Comparison of ENCODE assay signal across 30 mouse cellular contexts in the genomic region with DNA sequence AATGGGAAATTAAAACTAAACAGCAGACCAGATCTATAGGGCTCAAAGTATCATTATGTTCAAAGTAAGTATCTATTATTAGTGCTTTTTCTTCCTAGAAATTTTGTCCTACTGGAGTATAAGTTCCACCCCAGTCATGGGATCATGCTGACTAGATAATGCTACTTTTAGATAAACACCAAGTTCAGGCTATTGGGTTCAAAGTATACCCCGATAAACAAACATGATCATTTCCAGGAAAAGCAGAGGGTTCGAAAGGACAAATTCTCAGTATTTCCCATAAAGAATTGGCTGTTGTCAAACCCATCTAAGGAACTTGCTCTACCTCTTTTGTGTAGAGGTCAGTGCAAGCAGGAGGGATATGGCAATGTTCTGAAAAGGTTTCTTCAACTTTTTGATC. TPM values are rescaled to one million over a fixed set of nuclear protein-coding genes. Genes with fewer than 3 reads are reported as not detected.
"Had no signal": no experiment of that assay in that cellular context is flagged by ENCODE, and none has a peak within 500 bp of the region (broad histone marks: within the 10 kb centered on the region; RNA-seq: fewer than 3 reads in every experiment).

No protein-coding gene starts in this region.

- H3K9me3 ChIP-seq: heart, embryonic 10.5 days; heart, embryonic 12.5 days; hindbrain, embryonic 10.5 days; hindbrain, embryonic 12.5 days; intestine, embryonic 15.5 days; limb, embryonic 10.5 days; limb, embryonic 12.5 days had no signal

- H3K36me3 ChIP-seq: heart, embryonic 10.5 days; heart, embryonic 12.5 days; hindbrain, embryonic 10.5 days; hindbrain, embryonic 12.5 days; intestine, embryonic 15.5 days; limb, embryonic 10.5 days; limb, embryonic 12.5 days had no signal

- H3K4me2 ChIP-seq: heart, embryonic 12.5 days; hindbrain, embryonic 12.5 days; hindbrain, embryonic 14.5 days; intestine, embryonic 15.5 days; limb, embryonic 12.5 days had no signal

- H3K27me3 ChIP-seq: heart, embryonic 12.5 days; hindbrain, embryonic 12.5 days; intestine, embryonic 15.5 days; limb, embryonic 12.5 days had no signal

- DNase-seq: gastrocnemius, adult 2 months; gastrocnemius, postnatal 10 days; gastrocnemius, postnatal 25 days; heart, adult 18-20 months; heart, postnatal 10 days; heart, postnatal 4 days; kidney, adult 18-20 months; kidney, adult 8-10 months; kidney, postnatal 10 days; kidney, postnatal 25 days; kidney, postnatal 4 days had no signal

- H3K4me3 ChIP-seq: gastrocnemius, adult 2 months; heart, embryonic 10.5 days; heart, embryonic 12.5 days; hindbrain, embryonic 10.5 days; hindbrain, embryonic 12.5 days; intestine, embryonic 15.5 days; layer of hippocampus, adult 2 months; left cerebral cortex, adult 2 months; limb, embryonic 10.5 days; limb, embryonic 12.5 days had no signal

- H3K4me1 ChIP-seq: heart, embryonic 10.5 days; heart, embryonic 12.5 days; hindbrain, embryonic 10.5 days; hindbrain, embryonic 12.5 days; intestine, embryonic 15.5 days; limb, embryonic 10.5 days; limb, embryonic 12.5 days had no signal

- ATAC-seq: hindbrain, embryonic 16.5 days; inflammation-experienced regulatory T-cells, adult 6 months; intestine, embryonic 15.5 days; intestine, postnatal 0 days had no signal

- H3K27ac ChIP-seq: gastrocnemius, adult 2 months; heart, embryonic 10.5 days; hindbrain, embryonic 10.5 days; hindbrain, embryonic 12.5 days; hindbrain, embryonic 14.5 days; intestine, embryonic 15.5 days; layer of hippocampus, adult 2 months; left cerebral cortex, adult 2 months; limb, embryonic 10.5 days; limb, embryonic 12.5 days had no signal

- H3K9ac ChIP-seq: heart, embryonic 12.5 days; hindbrain, embryonic 12.5 days; hindbrain, embryonic 14.5 days; intestine, embryonic 15.5 days; limb, embryonic 12.5 days had no signal

RNA-seq across cellular contexts. Expression of gene Olfr16, which starts 18.0 kb away (rescaled TPM):
- polyA plus RNA-seq: frontal cortex, adult 2 months; heart, embryonic 10.5 days; heart, embryonic 12.5 days; heart, embryonic 14.5 days; heart, embryonic 16.5 days; hindbrain, embryonic 10.5 days; hindbrain, embryonic 12.5 days; hindbrain, embryonic 14.5 days; hindbrain, embryonic 16.5 days; inflammation-experienced regulatory T-cells, adult 6 months; intestine, embryonic 15.5 days; intestine, postnatal 0 days; kidney, embryonic 14.5 days; kidney, embryonic 16.5 days; limb, embryonic 10.5 days; limb, embryonic 12.5 days; limb, embryonic 14.5 days had no signal

RNA-seq across cellular contexts. Expression of gene Apcs, which starts 37.4 kb away (rescaled TPM):
- polyA plus RNA-seq: frontal cortex, adult 2 months; heart, embryonic 12.5 days; heart, embryonic 14.5 days; heart, embryonic 16.5 days; hindbrain, embryonic 10.5 days; hindbrain, embryonic 12.5 days; hindbrain, embryonic 14.5 days; hindbrain, embryonic 16.5 days; inflammation-experienced regulatory T-cells, adult 6 months; limb, embryonic 10.5 days; limb, embryonic 12.5 days; limb, embryonic 14.5 days had no signal
